Mouse (Mus musculus) small intestine, adult 2 months (tissue): ENCODE measurements around the gene H2-K1. TPM values are rescaled to one million over a fixed set of nuclear protein-coding genes. Genes with fewer than 3 reads are reported as not detected.

Experiments used
- H3K27ac ChIP-seq: fragments of 200-500 bp; 2 replicates; pipeline ENCODE4 v1.5.1; 2012; ENCODE audit warnings: low read depth, low read length, control low read depth, inconsistent platforms; ENCODE audit not compliant: insufficient read depth
- H3K27me3 ChIP-seq: fragments of 200-500 bp; 2 replicates; pipeline ENCODE4 v1.6.1; 2012; ENCODE audit warnings: mild to moderate bottlenecking, moderate library complexity, low read length, inconsistent platforms; ENCODE audit not compliant: control insufficient read depth, insufficient read depth
- H3K36me3 ChIP-seq: fragments of 200-500 bp; 2 replicates; pipeline ENCODE4 v1.6.1; 2012; ENCODE audit warnings: mild to moderate bottlenecking, low read length, control low read depth, inconsistent platforms; ENCODE audit not compliant: control insufficient read depth, insufficient read depth
- H3K4me1 ChIP-seq: fragments of 200-500 bp; 2 replicates; pipeline ENCODE4 v1.6.1; 2012; ENCODE audit warnings: low read length, inconsistent platforms, mixed read lengths; ENCODE audit not compliant: control insufficient read depth, insufficient read depth, insufficient read length
- H3K4me3 ChIP-seq: fragments of 200-500 bp; 2 replicates; pipeline ENCODE4 v1.5.1; 2012; ENCODE audit warnings: low read depth, mild to moderate bottlenecking, control low read depth, inconsistent platforms, low read length, moderate library complexity
- CTCF ChIP-seq: fragments of 200-500 bp; IDR thresholded peaks from 2 replicates; pipeline ENCODE4 v1.5.1; 2012; ENCODE audit warnings: low read depth, mild to moderate bottlenecking, control low read depth, inconsistent platforms, low read length, moderate library complexity, mixed read lengths; ENCODE audit not compliant: insufficient replicate concordance, insufficient read length; ENCODE audit errors: extremely low read depth
- POLR2A ChIP-seq: fragments of 200-500 bp; IDR thresholded peaks from 2 replicates; pipeline ENCODE4 v1.6.1; 2012; ENCODE audit warnings: low read depth, mild to moderate bottlenecking, control low read depth, inconsistent platforms, low read length, moderate library complexity
- WGBS: fragments of 180-500 bp; shearing (Covaris S2); methylation state at CpG from one replicate; pipeline ENCODE4 v1.1.7; 2018; 5-methylcytosine and 5-hydroxymethylcytosine counted together
- polyA plus RNA-seq: library from polyadenylated mRNA; depleted of rRNA; stranded (reverse); fragments of >200 nt; gene quantifications from 2 replicates; pipeline ENCODE4 v1.2.3, GENCODE M21; 2012

The H2-K1 gene
- polyA plus RNA-seq, 1 experiment, result 6,705 TPM

- peaks cover 11% of the 10 kb centered on the region for H3K27me3 ChIP-seq
- no peak overlapping the region for H3K27ac ChIP-seq
- peaks cover 14% of the 10 kb centered on the region for H3K4me1 ChIP-seq
- WGBS, result 87% methylated on average over 10 of the region's 10 CpGs
- no peak for TF ChIP-seq CTCF
- no peak for TF ChIP-seq POLR2A
- no peak overlapping the region for H3K4me3 ChIP-seq
- peaks cover 28% of the 10 kb centered on the region for H3K36me3 ChIP-seq
These were observed 36.5 kb upstream of the H2-K1 start for GRCm38 (mm10) chr17:34036647-34037046.

- no peak for TF ChIP-seq POLR2A
- TF ChIP-seq CTCF, result no peak
- H3K4me3 ChIP-seq, result no peak overlapping the region
- peaks cover 19% of the 10 kb centered on the region for H3K4me1 ChIP-seq
- H3K27me3 ChIP-seq, result peaks cover 11% of the 10 kb centered on the region
- no peak overlapping the region for H3K27ac ChIP-seq
- 88% methylated on average over 9 of the region's 9 CpGs for WGBS
- H3K36me3 ChIP-seq, result peaks cover 28% of the 10 kb centered on the region
These were observed 35.4 kb upstream of the H2-K1 start for GRCm38 (mm10) chr17:34035517-34035916.

- TF ChIP-seq CTCF (peak; percentile 71; the same call in 1 of the 2 replicates), POLR2A (no peak)
- no peak overlapping the region for H3K27ac ChIP-seq
- peaks cover 37% of the 10 kb centered on the region for H3K36me3 ChIP-seq
- H3K27me3 ChIP-seq, result 0 out of 2 replicates have a peak, but pooled peaks cover 4% of the 10 kb centered on the region
- peaks cover 22% of the 10 kb centered on the region for H3K4me1 ChIP-seq
- 80% methylated on average over 10 of the region's 10 CpGs for WGBS
- no peak overlapping the region for H3K4me3 ChIP-seq
These were observed 33.9 kb upstream of the H2-K1 start for GRCm38 (mm10) chr17:34034064-34034463.

GRCm38 (mm10) chr17:34033441-34033840 is 33.3 kb upstream of the H2-K1 start:
- Histone ChIP-seq H3K27me3 (no peaks in the 10 kb centered on the region), H3K4me3 (no peak overlapping the region), H3K4me1 (peaks cover 20% of the 10 kb centered on the region), H3K36me3 (peaks cover 43% of the 10 kb centered on the region), H3K27ac (peak overlapping the region; percentile 62)
- TF ChIP-seq POLR2A (no peak), CTCF (no peak)
- 92% methylated on average over 9 of the region's 9 CpGs for WGBS

- H3K27ac ChIP-seq, result peak overlapping the region; percentile 62
- H3K4me1 ChIP-seq, result peaks cover 17% of the 10 kb centered on the region
- TF ChIP-seq CTCF (no peak), POLR2A (no peak)
- peak overlapping the region; percentile 89 for H3K4me3 ChIP-seq
- no peaks in the 10 kb centered on the region for H3K27me3 ChIP-seq
- WGBS, result 38% methylated on average over 9 of the region's 9 CpGs
- H3K36me3 ChIP-seq, result peaks cover 44% of the 10 kb centered on the region
These were observed 32.7 kb upstream of the H2-K1 start for GRCm38 (mm10) chr17:34032806-34033205.

- no peaks in the 10 kb centered on the region for H3K27me3 ChIP-seq
- H3K27ac ChIP-seq, result peak overlapping the region; percentile 74
- WGBS, result under 1% methylated on average over 44 of the region's 48 CpGs
- peaks cover 20% of the 10 kb centered on the region for H3K4me1 ChIP-seq
- no peak for TF ChIP-seq POLR2A
- TF ChIP-seq CTCF, result no peak
- peaks cover 38% of the 10 kb centered on the region for H3K36me3 ChIP-seq
- peak overlapping the region; percentile 89 for H3K4me3 ChIP-seq
These were observed 32.1 kb upstream of the H2-K1 start for GRCm38 (mm10) chr17:34032174-34032632.

- Histone ChIP-seq H3K36me3 (peaks cover 32% of the 10 kb centered on the region), H3K4me1 (peaks cover 26% of the 10 kb centered on the region), H3K4me3 (peak within 1 kb of the TSS; percentile 89), H3K27ac (peak within 1 kb of the TSS; percentile 74), H3K27me3 (no peaks in the 10 kb centered on the region)
- TF ChIP-seq CTCF (no peak), POLR2A (peak; percentile 81)
- under 1% methylated on average over 88 of the region's 88 CpGs for WGBS
These were observed 31.5 kb upstream of the H2-K1 start, which contains the start of the genes Slc39a7 and Rxrb for GRCm38 (mm10) chr17:34031465-34032173. Gene Slc39a7, minus strand, starts transcription at chr17:34031682. Gene Rxrb, plus strand, starts transcription at chr17:34031812.
